Mouse (Mus musculus): ENCODE data around the gene Sept9.
"Not testable (repeated sequence)": the region's sequence is repeated elsewhere in the genome, so short reads cannot be mapped to it uniquely, and the experiment has no call there.

Sept9 gene

DNA sequence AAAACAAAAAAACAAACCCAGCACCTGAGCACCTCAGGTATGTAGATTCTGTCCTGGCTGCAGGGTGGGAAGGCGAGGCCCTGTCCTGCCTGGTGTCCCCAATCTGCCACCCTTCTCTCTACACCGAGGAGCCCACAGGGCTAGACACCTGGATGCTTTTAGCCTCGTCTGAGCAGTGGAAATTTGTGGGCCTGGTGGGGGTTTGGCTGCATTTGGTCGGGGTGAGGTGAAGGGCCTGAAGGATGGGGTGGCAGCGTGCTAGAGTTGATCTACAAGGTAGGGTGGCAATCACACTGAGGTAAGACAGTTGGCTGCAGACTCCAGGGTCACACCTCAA, 125.6 kb downstream of the Sept9 start:
- no peak for DNase-seq (ENCODE audit: low read depth, low spot score)

DNA sequence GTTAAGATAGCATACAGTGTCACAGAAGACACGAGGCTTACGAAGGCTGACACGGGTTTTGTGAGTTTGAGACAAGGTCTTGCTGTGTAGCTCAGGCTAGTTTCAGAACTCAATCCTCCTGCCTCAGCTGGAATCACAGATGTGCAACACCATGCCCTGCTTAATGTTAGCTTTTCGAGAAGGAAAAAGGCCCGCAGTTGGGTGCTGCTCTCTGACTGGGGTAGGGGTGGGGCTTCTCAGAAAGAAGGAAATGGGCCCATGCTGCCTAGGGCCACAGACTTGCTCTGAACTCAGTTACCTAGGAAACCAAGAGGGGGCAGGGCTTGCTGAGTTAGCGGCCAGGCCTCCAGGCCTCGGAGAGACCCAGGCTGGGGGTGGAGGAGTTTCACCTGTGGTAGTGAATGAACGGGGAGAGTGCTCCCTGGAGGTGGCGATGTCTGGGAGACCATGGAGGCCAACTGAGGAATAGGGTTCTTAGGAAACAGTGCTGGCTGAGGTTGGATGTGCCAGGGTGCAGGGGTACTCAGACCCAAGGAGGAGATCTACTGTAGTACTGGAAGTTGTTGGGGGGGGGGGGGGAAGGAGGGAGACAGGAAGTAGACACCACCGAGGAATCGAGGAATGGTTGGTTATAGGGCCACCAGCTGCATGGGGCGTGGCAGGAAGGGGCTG, 126.1 kb downstream of the Sept9 start:
- DNase-seq (ENCODE audit: low read depth, low spot score) = peak; percentile 95

DNA sequence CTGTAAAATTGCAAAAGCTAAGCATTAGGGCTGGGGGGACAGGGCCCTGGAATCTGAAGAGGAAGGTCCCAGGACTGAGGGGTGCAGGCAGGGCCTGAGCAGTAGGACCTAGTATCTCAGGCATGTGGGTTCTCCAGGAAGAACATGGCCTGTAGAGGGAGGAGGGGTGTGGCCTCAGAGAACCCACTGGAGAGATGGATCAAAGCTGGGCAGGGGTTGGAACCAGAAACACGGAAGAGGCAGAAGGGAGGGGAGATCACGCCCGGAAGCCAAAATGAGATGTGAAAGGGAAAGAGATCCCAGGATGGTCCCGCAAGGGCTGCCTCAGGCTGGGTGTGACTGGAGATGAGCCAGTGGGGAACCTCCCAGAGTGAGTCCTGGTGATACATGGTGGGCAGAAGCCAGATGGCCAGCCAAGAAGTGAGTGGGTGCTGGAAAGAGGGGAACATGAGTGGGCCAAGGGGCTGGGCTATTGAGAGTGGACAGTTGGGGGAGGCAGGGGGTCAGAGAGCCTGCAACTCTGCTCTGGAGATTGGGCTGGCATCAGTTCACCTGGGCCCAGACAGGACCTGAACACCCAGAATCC, 126.8 kb downstream of the Sept9 start:
- no peak for DNase-seq (ENCODE audit: low read depth, low spot score)

DNA sequence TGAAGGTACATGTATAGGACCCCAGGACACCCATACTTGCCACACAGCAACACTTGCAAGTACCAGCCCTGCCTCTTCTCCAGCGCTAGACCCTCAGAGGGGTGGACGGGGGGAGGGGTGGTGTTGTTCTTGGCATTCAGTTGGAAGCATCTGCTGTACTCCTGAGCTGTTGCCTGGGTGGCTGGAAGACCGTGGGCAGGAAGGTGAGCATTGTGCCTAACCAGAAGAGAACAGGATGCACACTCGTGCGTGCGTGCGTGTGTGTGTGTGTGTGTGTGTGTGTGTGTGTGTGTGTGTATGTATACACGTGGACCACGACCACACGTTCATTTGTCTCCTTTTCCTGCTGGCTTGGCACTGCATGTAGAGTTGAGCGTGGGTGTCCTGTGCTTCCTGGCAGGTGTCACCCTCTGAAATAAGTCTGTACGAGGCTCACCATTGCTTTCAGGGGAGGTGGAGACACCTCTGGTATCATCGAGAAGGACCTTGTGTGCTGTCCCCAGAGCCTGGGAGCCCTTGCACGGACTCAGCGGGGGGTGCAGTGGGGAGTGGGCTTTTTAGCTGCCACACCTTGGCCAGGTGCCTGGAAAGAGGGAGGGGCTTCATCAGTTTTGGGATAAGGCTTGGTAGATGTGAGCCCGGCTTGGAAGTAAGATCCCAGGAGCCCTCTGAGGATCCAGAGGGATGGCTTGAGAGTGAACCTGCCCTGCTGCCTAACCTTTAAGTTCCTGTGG, 127.6 kb downstream of the Sept9 start:
- peak; percentile 85 for DNase-seq (ENCODE audit: low read depth, low spot score)

DNA sequence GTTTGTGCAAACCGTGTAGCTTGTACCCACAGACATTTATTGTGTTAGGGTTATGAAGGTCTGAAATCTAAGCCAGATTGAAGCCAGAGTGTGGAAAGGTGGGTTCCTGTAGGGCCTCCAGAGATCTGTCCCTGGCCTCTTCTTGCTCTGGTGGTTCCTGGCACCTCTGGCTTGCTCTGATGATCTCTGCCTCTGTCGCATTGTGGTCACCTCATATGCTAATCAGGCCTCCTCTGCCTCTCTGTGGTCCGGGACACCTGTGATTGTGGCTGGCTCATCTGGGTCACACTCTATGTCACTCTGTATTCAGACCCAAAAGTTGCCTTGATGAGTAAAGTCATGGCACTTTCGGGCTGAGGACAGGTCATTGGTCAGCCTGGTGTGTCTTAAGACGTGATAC, 128.2 kb downstream of the Sept9 start:
- DNase-seq (ENCODE audit: low read depth, low spot score) = peak; percentile 60

DNA sequence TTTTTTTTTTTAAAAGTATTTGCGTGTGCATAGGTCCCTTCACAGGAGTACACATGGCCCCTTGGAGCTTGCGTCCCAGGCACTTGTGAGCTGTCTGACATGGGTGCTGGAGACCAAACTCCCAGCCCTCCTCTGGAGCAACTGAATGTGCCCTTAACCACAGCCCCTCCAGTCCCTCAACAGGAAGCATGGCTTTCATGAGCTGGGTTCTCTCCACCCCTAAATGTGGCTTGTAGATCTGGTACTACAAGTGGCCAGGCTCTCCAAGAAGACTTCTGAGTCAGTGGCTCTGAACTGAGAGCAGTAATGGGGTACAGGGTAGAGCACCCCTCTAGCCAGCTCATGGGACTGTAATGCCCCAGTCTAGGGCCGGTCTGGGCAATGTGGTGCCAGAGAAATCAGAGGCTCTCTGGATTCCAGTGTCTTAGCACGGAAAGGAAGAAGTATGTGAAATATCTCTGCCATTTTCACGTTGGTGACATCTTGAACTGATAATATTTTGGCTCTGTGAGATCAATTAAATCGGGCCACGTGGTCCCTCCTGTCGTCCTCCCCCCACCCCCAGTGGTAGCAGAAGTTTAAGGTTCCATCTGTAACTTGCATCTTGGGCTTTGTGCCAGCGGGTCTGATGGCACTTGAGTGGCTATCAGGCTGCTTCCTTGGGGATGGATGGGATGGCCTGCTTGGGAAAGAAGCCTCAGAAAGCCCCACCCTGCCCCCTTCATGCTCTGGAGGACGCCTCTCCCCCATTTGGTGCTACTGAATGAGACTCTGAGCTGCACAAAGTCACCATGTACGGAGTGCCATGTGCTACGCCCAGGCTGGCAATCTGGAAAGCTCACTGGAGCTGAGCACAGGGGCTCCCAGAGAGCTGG, 130.9 kb downstream of the Sept9 start:
- peak; percentile 45 for DNase-seq (ENCODE audit: low read depth, low spot score)

DNA sequence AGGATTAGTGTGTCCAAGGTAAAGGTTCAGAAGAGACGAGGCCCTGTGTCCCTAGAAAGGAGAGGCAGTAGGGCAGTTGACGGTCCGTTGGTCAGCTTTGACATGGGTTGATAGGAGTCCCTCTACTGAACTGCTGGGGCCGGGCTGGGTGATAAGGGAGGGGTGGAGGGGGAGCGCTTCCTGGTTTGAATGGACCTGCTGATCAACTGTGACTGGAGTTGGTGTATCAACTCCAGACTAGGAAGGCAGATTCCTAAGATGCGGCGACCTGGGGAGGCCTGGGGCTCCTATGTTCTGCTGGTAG, 131.4 kb downstream of the Sept9 start:
- DNase-seq (ENCODE audit: low read depth, low spot score) = no peak

DNA sequence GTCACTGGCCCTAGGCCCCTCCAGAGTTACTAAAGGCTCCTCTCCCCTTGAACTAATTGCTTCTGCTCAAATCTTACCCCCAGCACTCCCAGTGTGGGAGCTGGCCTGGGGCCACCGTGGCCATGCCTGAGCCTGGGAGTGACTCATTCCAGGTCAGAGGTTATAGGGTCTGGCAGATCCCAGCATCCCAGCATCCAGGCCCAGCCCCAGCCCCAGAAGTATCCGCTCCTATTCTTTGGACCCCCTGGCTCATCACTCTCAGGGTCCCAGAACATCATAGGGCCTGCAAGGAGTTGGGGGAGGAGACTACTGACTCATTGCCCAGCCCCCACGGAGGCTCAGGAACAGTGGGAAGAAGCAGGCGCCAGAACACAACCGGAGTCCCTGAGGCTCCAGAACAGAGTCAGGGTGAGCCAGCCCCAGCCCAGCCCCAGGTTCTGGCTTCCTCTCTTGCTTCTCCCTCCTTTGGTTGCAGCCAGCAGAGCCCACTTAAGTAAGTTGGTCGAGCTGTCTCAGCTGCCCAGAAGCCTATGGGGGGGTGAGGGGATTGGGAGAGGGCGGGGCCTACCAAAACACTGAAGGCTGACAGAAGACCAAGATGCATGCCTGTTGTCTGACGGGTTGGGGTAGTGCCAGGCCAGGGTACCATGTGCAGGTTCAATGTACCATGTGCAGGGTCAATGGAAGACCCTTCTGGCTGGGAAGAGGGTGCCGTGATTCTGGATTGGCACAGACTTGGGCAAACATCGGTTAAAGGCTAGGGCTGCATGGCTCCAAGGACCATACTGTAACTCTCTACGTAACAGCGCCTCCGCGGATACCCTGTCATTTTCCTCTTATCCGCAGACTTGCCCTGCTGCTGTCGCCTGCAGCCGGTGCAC, 132.1 kb downstream of the Sept9 start:
- peak; percentile 40 for DNase-seq (ENCODE audit: low read depth, low spot score)

DNA sequence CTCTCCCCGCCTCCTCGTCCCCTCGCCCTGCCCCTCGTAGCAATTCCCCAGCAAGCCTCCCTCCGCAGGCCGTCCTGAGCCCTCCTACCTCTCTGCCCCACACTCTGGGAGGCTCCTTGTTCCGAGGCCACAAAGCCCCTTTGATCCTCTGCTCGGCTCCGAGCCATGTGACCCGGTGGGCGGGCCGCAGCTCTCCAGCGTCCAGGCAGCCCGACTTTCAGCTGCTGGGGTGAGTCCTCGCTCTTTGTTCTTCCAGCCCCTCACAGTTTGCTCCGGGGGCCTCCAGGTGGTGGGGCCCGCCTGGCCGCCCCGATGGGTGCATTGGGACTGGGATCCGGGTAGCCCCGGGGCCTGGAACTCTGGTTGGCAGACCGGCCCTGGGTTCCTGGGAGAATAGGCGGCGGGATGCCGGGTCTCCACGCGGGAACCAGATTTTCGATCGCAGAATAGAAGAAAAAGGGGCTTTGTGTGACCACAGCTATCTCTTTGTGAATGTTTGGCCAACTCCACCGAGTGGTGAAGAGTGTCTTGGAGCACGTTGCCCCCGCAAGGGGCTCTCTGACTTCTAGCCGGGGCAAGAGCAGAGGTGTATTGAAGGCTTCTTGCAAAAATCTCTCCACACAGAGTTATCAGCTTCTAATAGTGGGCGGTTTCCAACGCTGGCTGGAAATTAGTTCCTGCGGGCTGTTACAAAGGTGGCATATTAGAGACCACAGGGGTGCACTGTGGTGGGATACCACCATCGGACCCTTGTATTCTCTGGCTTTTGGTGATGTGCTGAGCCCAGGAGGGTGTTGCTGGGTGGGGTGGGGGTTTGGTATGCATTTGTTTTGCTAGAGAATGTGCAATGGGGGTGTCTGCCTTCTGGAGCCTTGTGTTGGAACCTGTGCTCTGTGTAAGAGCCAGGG, 133.0 kb downstream of the Sept9 start:
- DNase-seq (ENCODE audit: low read depth, low spot score) = peak; percentile 75

DNA sequence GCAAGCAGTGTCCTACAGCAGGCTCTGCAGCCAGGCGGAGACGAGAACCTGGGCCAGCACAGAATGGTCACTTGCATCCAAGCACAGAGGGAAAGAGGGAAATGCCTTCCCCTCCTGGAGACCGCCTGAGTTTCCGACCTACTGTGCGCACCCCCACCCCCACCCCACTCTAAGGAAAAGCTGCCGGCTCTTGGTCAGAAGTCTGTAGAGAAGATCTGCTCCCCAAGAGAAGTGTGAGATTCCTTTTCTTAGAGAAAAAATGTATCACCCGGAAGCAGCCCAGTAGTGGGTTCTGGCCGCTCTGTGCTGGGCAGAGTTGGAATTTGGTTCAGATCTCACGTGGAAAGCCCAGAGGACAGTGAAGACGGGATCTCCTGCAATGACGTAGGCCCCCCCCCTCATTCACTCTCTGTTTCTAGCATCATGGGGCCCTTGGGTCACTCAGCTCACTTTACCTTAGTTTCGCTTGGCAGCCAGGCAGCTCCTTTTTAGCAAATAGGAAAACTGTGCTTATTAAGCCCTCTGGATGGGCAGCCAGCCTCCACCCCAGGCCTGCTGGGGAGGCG, 133.8 kb downstream of the Sept9 start:
- peak; percentile 42 for DNase-seq (ENCODE audit: low read depth, low spot score)

DNA sequence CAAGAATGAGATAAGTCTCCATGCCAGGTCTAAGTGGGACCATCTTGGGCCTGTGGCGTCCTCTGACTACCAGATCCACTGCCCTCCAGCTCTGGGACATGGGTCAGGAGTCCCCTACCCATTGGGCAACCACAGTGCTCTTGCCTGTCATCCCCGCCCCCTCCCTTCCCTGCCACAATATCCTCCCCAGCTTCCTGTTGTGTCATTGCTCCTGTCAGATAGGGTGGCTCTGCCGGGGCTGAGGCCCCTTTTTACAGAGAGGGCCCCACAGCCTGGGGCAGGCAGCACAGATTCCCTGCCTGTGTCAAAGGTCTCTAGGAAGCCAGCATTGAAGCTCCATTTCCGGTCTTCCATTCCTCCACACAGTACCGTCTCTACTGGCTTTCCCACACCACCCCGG, 134.6 kb downstream of the Sept9 start:
- DNase-seq (ENCODE audit: low read depth, low spot score) = peak; percentile 82

DNA sequence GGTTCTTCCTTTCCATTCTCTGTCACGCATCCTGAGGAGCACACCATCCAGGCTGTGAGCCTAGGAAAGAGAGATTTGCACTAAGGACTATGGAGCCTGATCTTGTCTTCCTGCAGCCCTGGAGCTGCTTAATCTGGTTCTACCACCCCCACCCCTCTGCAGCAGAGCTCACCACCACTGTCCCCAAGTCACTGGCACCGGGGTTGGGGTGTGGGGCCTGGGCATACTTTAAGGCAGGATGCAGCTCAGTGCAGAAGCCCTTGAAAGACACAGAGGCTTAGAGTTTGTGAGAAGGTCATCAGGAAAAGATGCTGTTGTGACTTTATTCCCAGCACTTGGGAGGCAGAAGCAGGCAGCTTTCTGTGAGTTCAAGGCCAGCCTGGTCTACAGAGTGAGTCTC, 135.7 kb downstream of the Sept9 start:
- peak; percentile 46 for DNase-seq (ENCODE audit: low read depth, low spot score)

DNA sequence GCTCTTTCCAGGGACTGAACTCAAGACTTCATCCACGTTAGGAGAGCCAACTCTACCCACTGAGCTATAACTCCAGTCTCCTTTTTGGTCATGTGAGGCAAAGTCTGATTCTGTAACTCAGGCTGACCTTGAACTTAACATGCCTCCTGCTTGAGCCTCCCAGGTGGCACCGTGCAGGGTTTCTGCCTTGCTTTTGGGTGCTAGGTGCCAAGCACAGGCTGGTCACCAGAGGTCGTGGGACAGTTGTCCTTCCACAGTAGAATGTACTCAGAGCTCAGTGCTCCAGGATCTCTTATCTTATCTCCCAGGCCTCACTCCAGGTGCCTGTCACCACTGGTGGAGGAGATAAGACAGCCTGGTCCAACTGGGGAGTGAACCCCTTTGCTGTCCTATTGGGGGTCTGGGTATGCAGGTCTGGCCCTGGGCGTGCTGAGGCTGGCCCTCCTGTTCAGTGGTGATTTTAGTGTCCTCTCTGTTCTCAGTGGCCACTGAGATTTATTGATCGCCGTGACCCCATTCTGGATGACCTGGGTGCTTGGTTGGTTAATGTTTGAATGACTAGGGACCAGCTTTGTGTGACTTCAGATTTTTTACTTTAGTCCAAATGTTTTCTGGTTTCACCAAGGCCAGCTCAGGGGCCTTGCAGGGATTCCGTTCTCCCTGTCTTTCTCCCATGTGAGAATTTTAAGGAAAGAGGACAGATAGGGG, 136.8 kb downstream of the Sept9 start:
- DNase-seq (ENCODE audit: low read depth, low spot score) = no peak

DNA sequence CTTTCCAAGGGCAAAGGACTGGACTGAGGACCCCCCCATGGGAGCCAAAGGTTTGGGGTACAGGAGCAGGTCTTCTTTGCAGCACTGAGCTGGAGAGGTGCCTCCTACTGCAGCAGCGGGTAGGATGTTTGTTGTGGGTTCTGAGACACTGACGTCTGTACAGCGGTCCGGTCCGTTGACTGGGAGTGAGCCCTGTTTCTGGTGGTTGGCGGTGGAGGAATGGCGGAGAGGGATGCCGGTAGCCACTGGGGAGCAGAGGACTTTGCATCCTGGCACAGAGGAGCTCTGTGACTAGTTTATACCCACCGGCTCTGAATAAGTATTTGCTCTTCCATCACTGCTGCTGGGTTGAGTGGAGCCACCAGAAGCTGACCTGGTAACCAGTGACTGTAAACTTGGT, 138.3 kb downstream of the Sept9 start:
- peak; percentile 62 for DNase-seq (ENCODE audit: low read depth, low spot score)

DNA sequence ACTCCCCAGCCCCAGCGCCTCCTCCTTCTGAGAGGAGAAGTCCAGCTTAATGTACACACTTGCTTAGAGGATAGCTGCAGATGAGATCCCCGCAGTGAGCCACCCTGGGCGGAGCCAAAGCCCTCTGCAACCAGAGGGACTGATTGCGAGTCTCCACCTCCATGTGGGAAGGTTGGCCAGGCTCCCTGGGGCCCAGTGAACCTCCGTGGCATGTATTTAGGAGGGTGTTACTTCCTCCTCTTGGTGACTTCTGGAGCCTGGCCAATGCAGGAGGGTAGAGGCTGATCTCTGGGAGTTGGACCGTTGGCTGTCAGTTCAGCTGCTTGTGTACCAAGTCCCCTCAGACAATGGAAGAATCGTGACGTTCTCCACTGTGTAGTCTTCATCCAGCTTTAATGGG, 139.0 kb downstream of the Sept9 start:
- DNase-seq (ENCODE audit: low read depth, low spot score) = no peak

DNA sequence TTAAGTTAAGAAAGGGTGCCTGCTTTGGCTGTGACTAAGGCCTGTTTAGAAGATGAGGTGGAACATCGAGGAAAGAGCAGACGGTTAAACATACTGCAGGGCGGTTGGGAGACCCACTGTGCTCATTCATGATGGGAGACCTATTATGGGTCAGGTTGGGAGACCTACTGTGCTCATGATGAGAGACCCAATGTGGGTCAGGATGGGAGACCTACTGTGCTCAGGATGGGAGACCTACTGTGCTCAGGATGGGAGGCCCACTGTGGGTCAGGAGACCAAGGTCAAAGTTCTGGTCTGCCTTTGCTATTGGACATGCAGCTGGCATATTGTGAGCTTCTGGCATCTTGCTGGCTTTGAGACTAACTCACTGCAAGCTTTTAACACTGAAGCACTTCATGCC, 139.6 kb downstream of the Sept9 start:
- DNase-seq (ENCODE audit: low read depth, low spot score) = no peak

DNA sequence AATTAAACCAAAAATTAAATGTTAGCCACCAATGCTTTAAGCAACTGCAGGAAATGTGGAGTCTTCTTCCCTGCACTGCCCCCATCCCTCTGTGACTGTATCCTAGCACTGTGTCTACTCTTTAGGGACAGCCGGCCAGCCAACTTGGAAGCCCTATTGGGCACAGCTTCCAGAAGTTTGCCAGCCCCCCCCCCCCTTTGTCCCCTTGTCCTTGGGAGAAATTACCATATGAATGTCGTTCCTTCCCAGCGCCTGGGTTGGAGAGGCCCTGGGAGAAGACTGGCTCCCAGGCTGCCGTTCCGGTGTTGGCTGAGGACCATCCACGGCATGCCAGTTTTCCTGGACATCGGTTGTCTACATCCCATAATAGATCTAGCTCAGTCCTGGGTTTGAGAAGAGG, 141.8 kb downstream of the Sept9 start:
- DNase-seq (ENCODE audit: low read depth, low spot score) = no peak

DNA sequence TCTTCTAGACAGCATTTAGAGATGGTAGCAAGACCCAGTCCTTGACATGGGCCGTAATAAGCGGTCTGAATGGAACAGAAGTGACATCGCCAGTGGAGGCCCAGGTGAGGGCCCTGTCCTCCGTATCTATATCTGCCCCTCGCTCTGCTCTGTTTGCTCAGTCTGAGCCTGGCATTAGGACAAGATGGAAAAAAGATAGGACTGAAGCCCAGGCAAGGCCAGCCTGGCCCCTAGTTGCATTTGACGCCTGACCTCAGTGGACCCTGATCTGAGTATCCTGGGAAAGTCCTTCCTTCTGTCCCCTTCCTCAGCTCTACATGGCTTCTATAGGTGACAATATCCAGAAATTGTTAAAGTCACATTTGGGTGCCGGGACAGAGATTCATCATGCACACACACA, 142.6 kb downstream of the Sept9 start:
- no peak for DNase-seq (ENCODE audit: low read depth, low spot score)

DNA sequence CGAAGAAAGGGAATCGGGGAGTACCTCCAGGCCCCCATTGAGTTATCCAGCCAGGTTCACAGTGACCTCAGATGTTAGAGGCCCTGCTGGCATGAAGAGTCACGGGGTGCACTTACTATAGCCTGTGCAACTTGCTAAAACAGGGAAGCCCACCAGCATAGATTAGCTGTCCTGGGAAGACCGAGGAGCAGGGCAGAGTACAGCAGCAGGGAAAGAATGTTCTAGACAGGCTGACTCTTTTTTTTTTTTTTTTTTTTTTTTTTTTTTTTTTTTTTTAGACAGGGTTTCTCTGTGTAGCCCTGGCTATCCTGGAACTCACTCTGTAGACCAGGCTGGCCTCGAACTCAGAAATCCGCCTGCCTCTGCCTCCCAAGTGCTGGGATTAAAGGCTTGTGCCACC, 143.0 kb downstream of the Sept9 start:
- not testable (repeated sequence) for DNase-seq (ENCODE audit: low read depth, low spot score)
